Mouse (Mus musculus) c-Kit-negative CD71-positive TER-119-positive erythroid progenitor cells, embryonic 14.5 days (primary cell): Measurements from ENCODE around the gene Zbtb7a.

Source experiments
- DNase-seq: peaks from one replicate; pipeline ENCODE4 v3.0.0-alpha.2; 2013; ENCODE audit warnings: low read depth, low spot score

Gene Zbtb7a

GRCm38 (mm10) chr10:81138821-81139528 lies 4.0 kb downstream of the Zbtb7a start:
- no peak for DNase-seq

- DNase-seq, result no peak
These were observed 4.5 kb downstream of the Zbtb7a start for GRCm38 (mm10) chr10:81139529-81139846.

- no peak for DNase-seq
These were observed 5.0 kb downstream of the Zbtb7a start for GRCm38 (mm10) chr10:81140005-81140404.

GRCm38 (mm10) chr10:81140717-81141454 lies 5.9 kb downstream of the Zbtb7a start:
- no peak for DNase-seq

GRCm38 (mm10) chr10:81141455-81142210 lies 6.6 kb downstream of the Zbtb7a start:
- DNase-seq, result no peak

GRCm38 (mm10) chr10:81142551-81142981 lies 7.5 kb downstream of the Zbtb7a start:
- DNase-seq, result no peak

GRCm38 (mm10) chr10:81143157-81143633 lies 8.2 kb downstream of the Zbtb7a start:
- DNase-seq, result no peak

- DNase-seq, result no peak
These were observed 8.9 kb downstream of the Zbtb7a start for GRCm38 (mm10) chr10:81143845-81144437.

- no peak for DNase-seq
These were observed 9.6 kb downstream of the Zbtb7a start for GRCm38 (mm10) chr10:81144667-81145066.

- DNase-seq, result no peak
These were observed 10.3 kb downstream of the Zbtb7a start for GRCm38 (mm10) chr10:81145307-81145706.

GRCm38 (mm10) chr10:81145778-81146177 lies 10.8 kb downstream of the Zbtb7a start:
- no peak for DNase-seq

GRCm38 (mm10) chr10:81146296-81146695 lies 11.3 kb downstream of the Zbtb7a start:
- DNase-seq, result no peak

GRCm38 (mm10) chr10:81151261-81151660 lies 16.2 kb downstream of the Zbtb7a start:
- DNase-seq, result no peak

- no peak for DNase-seq
These were observed 17.6 kb downstream of the Zbtb7a start for GRCm38 (mm10) chr10:81152609-81153008.

GRCm38 (mm10) chr10:81154313-81154712 lies 19.3 kb downstream of the Zbtb7a start:
- DNase-seq, result no peak

- DNase-seq, result no peak
These were observed 19.7 kb downstream of the Zbtb7a start for GRCm38 (mm10) chr10:81154736-81155135.

- DNase-seq, result no peak
These were observed 26.7 kb downstream of the Zbtb7a start for GRCm38 (mm10) chr10:81161602-81162317.

GRCm38 (mm10) chr10:81162318-81162652 lies 27.3 kb downstream of the Zbtb7a start:
- DNase-seq, result no peak

GRCm38 (mm10) chr10:81165118-81165517 lies 30.1 kb downstream of the Zbtb7a start:
- no peak for DNase-seq

GRCm38 (mm10) chr10:81167200-81168086 lies 32.4 kb downstream of the Zbtb7a start, which contains the start of gene Pias4:
TSS of gene Pias4 (minus strand) at chr10:81167923.
- peak; percentile 99 for DNase-seq
